Mouse (Mus musculus): ENCODE results near the gene Xylt1. TPM values are rescaled to one million over a fixed set of nuclear protein-coding genes. Genes with fewer than 3 reads are reported as not detected.

Gene Xylt1
- polyA plus RNA-seq, 1 experiment from 2014 or later: 0.86 TPM

DNA sequence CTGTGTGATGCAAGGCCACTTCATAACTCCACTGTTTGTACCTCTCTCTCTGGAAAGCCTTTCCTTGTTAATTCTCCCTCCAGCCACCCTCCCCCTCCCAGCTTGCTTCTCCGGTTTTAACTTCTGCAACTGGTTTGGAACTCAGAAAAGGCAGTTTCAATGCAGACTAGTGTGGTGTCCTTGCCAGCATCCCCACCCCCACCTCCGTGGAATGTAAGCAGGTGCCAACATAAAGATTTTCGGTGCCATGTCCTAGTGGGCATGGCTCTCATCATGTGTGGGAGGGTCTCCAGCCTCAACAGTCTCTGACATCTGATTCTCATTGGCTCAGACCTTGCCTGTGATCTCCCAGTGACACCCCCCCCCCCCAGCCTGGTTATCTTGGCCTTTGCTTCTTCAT is 160.9 kb downstream of the Xylt1 start:
- H3K27me3 ChIP-seq (replicated peaks; ENCODE audit: low read depth, poor library complexity, severe bottlenecking): no peaks in the 10 kb centered on the region
- H3K4me3 ChIP-seq: no peak overlapping the region
- H3K27ac ChIP-seq (replicated peaks): no peak overlapping the region
- DNase-seq (ENCODE audit: low spot score): no peak
- H3K36me3 ChIP-seq (replicated peaks): no peaks in the 10 kb centered on the region
- peaks cover 32% of the 10 kb centered on the region for H3K4me1 ChIP-seq
- 80% methylated on average over 3 of the region's 3 CpGs for WGBS
- no peaks in the 10 kb centered on the region for H3K9me3 ChIP-seq

- Histone ChIP-seq H3K4me1 (peaks cover 38% of the 10 kb centered on the region), H3K27me3 (replicated peaks; ENCODE audit: low read depth, poor library complexity, severe bottlenecking) (no peaks in the 10 kb centered on the region), H3K9me3 (no peaks in the 10 kb centered on the region), H3K4me3 (no peak overlapping the region), H3K36me3 (replicated peaks) (no peaks in the 10 kb centered on the region), H3K27ac (replicated peaks) (no peak overlapping the region)
- WGBS: 53% methylated on average over 8 of the region's 8 CpGs
- no peak for DNase-seq (ENCODE audit: low spot score)
These were observed 162.3 kb downstream of the Xylt1 start for GRCm38 (mm10) chr7:117543041-117543440.

GRCm38 (mm10) chr7:117544126-117544525 is 163.3 kb downstream of the Xylt1 start:
- H3K27me3 ChIP-seq (replicated peaks; ENCODE audit: low read depth, poor library complexity, severe bottlenecking): no peaks in the 10 kb centered on the region
- H3K36me3 ChIP-seq (replicated peaks): no peaks in the 10 kb centered on the region
- H3K4me1 ChIP-seq: peaks cover 42% of the 10 kb centered on the region
- no peak overlapping the region for H3K4me3 ChIP-seq
- no peak overlapping the region for H3K27ac ChIP-seq (replicated peaks)
- H3K9me3 ChIP-seq: no peaks in the 10 kb centered on the region
- 18% methylated on average over 2 of the region's 2 CpGs for WGBS
- no peak for DNase-seq (ENCODE audit: low spot score)

- Histone ChIP-seq H3K4me1 (peaks cover 47% of the 10 kb centered on the region), H3K9me3 (no peaks in the 10 kb centered on the region), H3K27ac (replicated peaks) (no peak overlapping the region), H3K4me3 (no peak overlapping the region), H3K27me3 (replicated peaks; ENCODE audit: low read depth, poor library complexity, severe bottlenecking) (no peaks in the 10 kb centered on the region), H3K36me3 (replicated peaks) (no peaks in the 10 kb centered on the region)
- 76% methylated on average over 8 of the region's 8 CpGs for WGBS
- DNase-seq (ENCODE audit: low spot score): no peak
These were observed 167.5 kb downstream of the Xylt1 start for GRCm38 (mm10) chr7:117548301-117548700.

GRCm38 (mm10) chr7:117550916-117551549 is 170.3 kb downstream of the Xylt1 start:
- 70% methylated on average over 16 of the region's 16 CpGs for WGBS
- Histone ChIP-seq H3K27me3 (replicated peaks; ENCODE audit: low read depth, poor library complexity, severe bottlenecking) (no peaks in the 10 kb centered on the region), H3K9me3 (no peaks in the 10 kb centered on the region), H3K36me3 (replicated peaks) (no peaks in the 10 kb centered on the region), H3K4me3 (no peak overlapping the region), H3K27ac (replicated peaks) (no peak overlapping the region), H3K4me1 (peaks cover 45% of the 10 kb centered on the region)
- DNase-seq (ENCODE audit: low spot score): no peak

- H3K36me3 ChIP-seq (replicated peaks): no peaks in the 10 kb centered on the region
- H3K9me3 ChIP-seq: no peaks in the 10 kb centered on the region
- no peak overlapping the region for H3K4me3 ChIP-seq
- DNase-seq (ENCODE audit: low spot score): peak; percentile 32
- peaks cover 40% of the 10 kb centered on the region for H3K4me1 ChIP-seq
- H3K27ac ChIP-seq (replicated peaks): no peak overlapping the region; the same call in 1 of the 2 replicates
- WGBS: 33% methylated on average over 12 of the region's 12 CpGs
- no peaks in the 10 kb centered on the region for H3K27me3 ChIP-seq (replicated peaks; ENCODE audit: low read depth, poor library complexity, severe bottlenecking)
These were observed 172.4 kb downstream of the Xylt1 start for GRCm38 (mm10) chr7:117553228-117553627.

GRCm38 (mm10) chr7:117555735-117556134 is 175.0 kb downstream of the Xylt1 start:
- WGBS: 60% methylated on average over 2 of the region's 2 CpGs
- Histone ChIP-seq H3K27ac (replicated peaks) (no peak overlapping the region), H3K27me3 (replicated peaks; ENCODE audit: low read depth, poor library complexity, severe bottlenecking) (no peaks in the 10 kb centered on the region), H3K9me3 (no peaks in the 10 kb centered on the region), H3K36me3 (replicated peaks) (no peaks in the 10 kb centered on the region), H3K4me3 (no peak overlapping the region), H3K4me1 (peaks cover 28% of the 10 kb centered on the region)
- DNase-seq (ENCODE audit: low spot score): no peak

- no peaks in the 10 kb centered on the region for H3K36me3 ChIP-seq (replicated peaks)
- 80% methylated on average over 2 of the region's 2 CpGs for WGBS
- no peak overlapping the region for H3K4me3 ChIP-seq
- no peak for DNase-seq (ENCODE audit: low spot score)
- H3K9me3 ChIP-seq: no peaks in the 10 kb centered on the region
- no peak overlapping the region for H3K27ac ChIP-seq (replicated peaks)
- peaks cover 15% of the 10 kb centered on the region for H3K4me1 ChIP-seq
- H3K27me3 ChIP-seq (replicated peaks; ENCODE audit: low read depth, poor library complexity, severe bottlenecking): no peaks in the 10 kb centered on the region
These were observed 177.4 kb downstream of the Xylt1 start for GRCm38 (mm10) chr7:117558166-117558565.

- H3K27me3 ChIP-seq (replicated peaks; ENCODE audit: low read depth, poor library complexity, severe bottlenecking): no peaks in the 10 kb centered on the region
- H3K4me1 ChIP-seq: peaks cover 10% of the 10 kb centered on the region
- DNase-seq (ENCODE audit: low spot score): no peak
- no peak overlapping the region for H3K4me3 ChIP-seq
- 78% methylated on average over 3 of the region's 3 CpGs for WGBS
- H3K9me3 ChIP-seq: no peaks in the 10 kb centered on the region
- no peak overlapping the region for H3K27ac ChIP-seq (replicated peaks)
- no peaks in the 10 kb centered on the region for H3K36me3 ChIP-seq (replicated peaks)
These were observed 178.3 kb downstream of the Xylt1 start for GRCm38 (mm10) chr7:117559051-117559450.

GRCm38 (mm10) chr7:117563939-117564499 is 183.2 kb downstream of the Xylt1 start:
- Histone ChIP-seq H3K36me3 (replicated peaks) (no peaks in the 10 kb centered on the region), H3K27me3 (replicated peaks; ENCODE audit: low read depth, poor library complexity, severe bottlenecking) (no peaks in the 10 kb centered on the region), H3K4me3 (no peak overlapping the region), H3K27ac (replicated peaks) (no peak overlapping the region), H3K4me1 (peaks cover 9% of the 10 kb centered on the region), H3K9me3 (no peaks in the 10 kb centered on the region)
- 70% methylated on average over 9 of the region's 9 CpGs for WGBS
- DNase-seq (ENCODE audit: low spot score): no peak

DNA sequence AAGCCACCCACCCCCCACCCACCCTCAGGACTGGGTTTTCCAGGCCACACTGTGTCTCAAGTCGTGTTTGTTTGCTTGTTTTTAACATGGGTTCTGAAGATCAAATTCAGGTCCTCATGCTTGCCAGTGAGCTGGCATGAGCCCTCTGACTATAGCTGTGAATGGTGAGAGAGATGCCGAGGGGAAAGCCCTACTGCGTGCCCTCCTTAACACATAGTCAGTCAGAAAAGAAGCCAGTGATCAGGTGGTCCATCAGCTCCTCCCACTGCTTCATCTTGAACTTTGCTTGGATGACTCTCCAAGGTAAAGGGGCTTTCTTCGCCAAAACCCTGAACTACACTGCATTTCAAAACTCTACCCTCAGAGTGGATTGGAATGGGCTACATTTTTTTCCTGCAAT is 183.8 kb downstream of the Xylt1 start:
- peaks cover 9% of the 10 kb centered on the region for H3K4me1 ChIP-seq
- no peak for DNase-seq (ENCODE audit: low spot score)
- no peaks in the 10 kb centered on the region for H3K27me3 ChIP-seq (replicated peaks; ENCODE audit: low read depth, poor library complexity, severe bottlenecking)
- no peak overlapping the region for H3K27ac ChIP-seq (replicated peaks)
- H3K9me3 ChIP-seq: no peaks in the 10 kb centered on the region
- no peaks in the 10 kb centered on the region for H3K36me3 ChIP-seq (replicated peaks)
- no peak overlapping the region for H3K4me3 ChIP-seq
- WGBS: 85% methylated on average over 4 of the region's 4 CpGs

DNA sequence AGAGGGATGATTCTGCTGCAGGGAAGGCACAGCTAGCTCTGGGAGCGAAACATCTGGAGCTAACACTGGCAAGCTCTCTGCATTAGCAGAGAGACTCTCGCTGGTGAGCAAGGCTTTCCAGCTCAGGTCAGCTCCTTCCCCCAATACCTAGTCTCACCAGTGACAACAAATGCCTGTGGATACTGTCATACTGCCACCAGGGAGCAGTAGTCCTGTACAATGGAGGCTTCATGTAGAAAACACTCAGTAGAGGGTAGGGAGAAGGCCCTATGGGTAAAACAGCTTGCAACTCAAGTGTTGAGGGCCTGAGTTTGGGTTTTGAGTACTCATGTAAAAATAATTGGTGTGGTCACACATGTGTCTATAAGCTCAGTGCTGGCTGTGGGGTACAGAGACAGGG is 185.3 kb downstream of the Xylt1 start:
- H3K4me3 ChIP-seq: no peak overlapping the region
- no peaks in the 10 kb centered on the region for H3K27me3 ChIP-seq (replicated peaks; ENCODE audit: low read depth, poor library complexity, severe bottlenecking)
- H3K27ac ChIP-seq (replicated peaks): no peak overlapping the region
- H3K4me1 ChIP-seq: peaks cover 8% of the 10 kb centered on the region
- no peak for DNase-seq (ENCODE audit: low spot score)
- WGBS: 78% methylated on average over 2 of the region's 2 CpGs
- H3K36me3 ChIP-seq (replicated peaks): no peaks in the 10 kb centered on the region
- no peaks in the 10 kb centered on the region for H3K9me3 ChIP-seq

DNA sequence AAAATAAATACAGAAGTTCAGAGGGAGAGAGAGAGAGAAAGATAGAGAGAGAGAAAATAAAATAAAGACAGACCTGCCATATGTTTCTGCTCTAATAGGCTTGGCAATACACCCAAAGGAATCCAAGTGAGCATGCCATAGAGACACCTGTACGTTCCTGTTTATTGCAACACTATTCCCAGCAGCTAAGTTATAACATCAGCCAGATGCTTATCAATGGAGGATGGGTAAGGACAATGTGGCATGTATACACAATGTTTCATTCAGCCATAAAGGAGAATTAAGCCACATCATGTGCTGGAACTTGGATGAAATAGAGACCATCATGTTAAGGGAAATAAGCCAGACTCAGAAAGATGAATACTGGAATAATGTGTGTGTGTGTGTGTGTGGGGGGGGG is 186.1 kb downstream of the Xylt1 start:
- no peak for DNase-seq (ENCODE audit: low spot score)
- H3K4me1 ChIP-seq: peaks cover 3% of the 10 kb centered on the region; the same call in 1 of the 2 replicates
- WGBS: 92% methylated on average over 1 of the region's 1 CpGs
- H3K9me3 ChIP-seq: no peaks in the 10 kb centered on the region
- H3K27me3 ChIP-seq (replicated peaks; ENCODE audit: low read depth, poor library complexity, severe bottlenecking): no peaks in the 10 kb centered on the region
- H3K27ac ChIP-seq (replicated peaks): no peak overlapping the region
- no peak overlapping the region for H3K4me3 ChIP-seq
- H3K36me3 ChIP-seq (replicated peaks): no peaks in the 10 kb centered on the region

Measured in embryonic facial prominence, embryonic 10.5 days (tissue).